Mouse (Mus musculus) spleen, postnatal 36 days (tissue): ENCODE data around the gene Ncapd2.

ENCODE experiments used
- DNase-seq, 2 experiments: peaks; one replicate each; pipeline ENCODE4 v3.0.0; 2022; ENCODE audit warnings: low spot score in 2 of 2, mixed read lengths in 1 of 2

The Ncapd2 gene

DNA sequence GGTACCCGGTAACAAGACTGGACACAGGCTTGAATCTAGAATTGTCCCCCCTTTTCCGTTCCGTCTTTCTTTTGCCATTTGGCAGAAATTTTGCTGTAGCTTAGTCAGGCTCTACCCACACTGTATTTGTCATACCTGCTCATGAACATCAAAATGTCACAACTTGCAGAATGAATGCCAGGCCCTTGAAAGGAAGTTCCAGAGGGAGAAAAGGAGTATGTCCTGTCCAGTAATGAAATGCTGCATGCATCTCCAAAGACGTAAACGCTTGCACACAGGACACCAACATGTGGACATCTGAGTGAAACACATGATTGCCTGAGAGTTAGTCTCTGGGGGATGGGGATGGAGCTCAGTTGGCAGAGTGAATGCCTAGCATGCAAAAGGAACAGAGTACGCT lies 22.2 kb upstream of the Ncapd2 start:
- DNase-seq = no peak

DNA sequence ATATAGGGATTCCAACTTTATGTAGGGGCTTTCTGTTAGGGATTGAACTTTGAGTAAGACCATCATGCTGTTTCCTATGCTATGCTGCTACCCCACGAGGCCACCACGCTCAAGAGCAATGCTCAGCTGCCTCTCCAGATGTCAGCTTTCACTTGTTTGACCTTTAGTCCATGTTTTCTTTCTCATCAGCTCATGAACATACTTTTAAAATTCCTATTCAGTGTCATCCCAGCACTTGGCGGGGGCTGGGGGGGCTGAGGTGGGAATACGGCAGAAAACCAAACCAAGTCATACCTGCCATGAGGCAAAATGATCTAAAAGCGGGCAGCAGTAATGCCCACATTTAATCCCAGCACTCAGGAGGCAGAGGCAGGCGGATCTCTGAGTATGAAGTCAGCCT lies 21.6 kb upstream of the Ncapd2 start:
- no peak for DNase-seq

DNA sequence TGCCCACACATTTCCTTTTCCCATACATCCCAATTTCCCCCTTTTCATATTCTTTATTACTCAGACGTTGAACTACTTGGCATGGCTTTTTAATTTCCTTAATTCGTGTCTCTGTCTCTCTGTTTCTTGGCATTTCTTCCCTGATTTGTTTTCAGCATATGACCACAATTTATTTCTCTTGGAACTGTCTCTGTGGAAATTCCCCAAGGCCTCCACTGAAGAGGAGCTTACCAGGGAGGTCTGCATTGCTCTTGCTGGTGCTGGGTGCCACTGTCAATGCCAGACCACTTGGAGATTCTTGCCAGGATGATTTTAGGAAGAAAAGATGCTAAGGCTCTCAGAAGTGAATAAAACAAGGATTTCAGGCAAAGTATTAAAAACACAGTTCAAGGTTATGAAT lies 21.1 kb upstream of the Ncapd2 start:
- DNase-seq = no peak

DNA sequence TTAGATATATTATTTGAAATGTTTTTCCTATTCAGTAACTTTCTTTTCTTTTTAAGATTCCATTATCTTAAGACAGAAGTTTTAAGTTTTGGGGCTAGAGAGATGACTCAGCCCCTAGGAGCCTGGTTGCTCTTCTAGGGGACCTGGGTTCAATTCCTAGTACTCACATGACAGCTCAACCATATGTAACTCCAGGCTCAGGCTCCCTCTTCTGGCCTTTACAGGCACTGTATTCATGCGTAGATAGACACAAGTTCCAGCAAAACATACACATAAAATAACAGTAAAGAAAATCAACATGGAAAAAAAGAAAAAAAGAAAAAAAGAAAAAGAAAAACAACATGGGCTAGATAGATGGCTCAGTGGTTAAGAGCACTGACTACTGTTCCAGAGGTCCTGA lies 18.9 kb upstream of the Ncapd2 start:
- DNase-seq = no peak

DNA sequence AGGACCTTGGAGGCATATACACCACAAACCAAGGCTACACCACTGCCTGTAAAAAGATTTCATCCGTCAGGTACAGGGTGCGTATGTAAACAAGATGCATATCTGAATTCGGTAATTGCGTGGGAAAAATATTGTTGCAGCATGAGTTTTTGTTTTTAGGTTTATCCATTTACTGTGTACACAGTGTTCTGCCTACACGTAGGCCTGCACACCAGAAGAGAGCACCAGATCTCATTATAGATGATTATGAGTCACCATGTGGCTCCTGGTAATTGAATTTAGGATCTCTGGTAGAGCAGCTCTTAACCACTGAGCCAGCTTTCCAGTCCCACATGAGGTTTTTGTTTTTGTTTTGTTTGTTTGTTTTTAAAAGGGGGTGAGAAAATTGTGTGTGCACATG lies 5.7 kb upstream of the Ncapd2 start:
- no peak for DNase-seq

DNA sequence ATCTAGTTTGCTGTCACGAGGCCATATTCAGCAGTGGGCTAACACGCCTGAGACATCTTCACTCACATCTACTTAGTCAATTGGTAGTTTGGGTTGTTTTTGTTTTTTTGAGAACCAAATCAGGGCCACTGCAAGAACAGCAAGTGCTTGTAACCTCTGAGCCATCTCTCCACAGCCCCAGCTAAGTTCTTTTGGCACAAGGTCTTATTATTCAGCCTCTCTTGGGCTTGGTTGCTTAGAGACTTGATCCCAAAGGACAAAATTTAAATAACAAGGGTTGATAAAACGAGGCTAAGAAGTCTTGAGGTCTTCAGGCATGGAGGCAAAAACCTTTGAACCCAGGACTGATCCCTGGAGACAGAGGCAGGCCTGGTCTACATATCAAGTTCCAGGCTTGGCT lies 4.8 kb upstream of the Ncapd2 start:
- no peak for DNase-seq

DNA sequence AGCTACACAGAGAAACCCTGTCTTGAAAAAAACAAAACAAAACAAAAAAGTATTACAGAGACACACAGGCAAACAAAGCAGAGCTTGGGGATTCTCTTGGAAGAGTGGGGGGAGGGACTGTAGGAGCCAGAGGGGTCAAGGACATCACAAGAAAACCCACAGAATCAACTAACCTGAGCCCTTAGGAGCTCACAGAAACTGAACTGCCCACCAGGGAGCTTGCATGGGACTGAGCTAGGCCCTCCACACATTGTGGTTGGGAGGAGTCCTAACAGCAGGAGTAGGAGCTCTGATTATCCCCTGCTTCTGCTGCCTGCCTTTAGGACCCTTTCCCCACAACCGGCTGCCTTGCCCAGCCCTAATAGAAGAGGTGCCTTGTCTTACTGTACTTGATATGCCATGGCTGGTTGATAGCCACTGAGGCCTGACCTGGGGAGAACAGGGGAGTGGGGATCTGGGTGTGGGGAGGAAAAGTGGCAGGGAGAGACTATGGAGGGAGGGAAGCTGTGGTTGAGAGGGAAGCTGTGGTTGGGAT lies 4.1 kb upstream of the Ncapd2 start:
- no peak for DNase-seq

DNA sequence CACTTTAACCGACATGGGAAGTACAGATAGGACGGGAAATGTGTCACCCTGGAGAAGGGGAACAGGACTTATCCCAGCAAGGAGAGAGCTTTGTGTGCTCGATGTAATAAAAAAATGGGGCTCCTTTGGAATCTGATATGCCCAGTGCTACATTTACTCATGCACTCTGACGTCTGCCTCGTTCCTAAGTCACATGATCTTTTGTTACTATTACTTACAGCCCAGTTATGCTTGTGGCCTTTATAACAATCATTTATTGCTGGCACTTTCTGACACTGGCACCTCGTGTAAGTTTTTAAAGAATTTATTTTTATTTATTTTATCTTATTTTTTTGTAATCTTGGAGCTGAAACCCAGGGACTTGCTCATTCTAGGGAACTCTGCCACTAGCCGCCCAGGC lies 1.9 kb upstream of the Ncapd2 start:
- DNase-seq = no peak

DNA sequence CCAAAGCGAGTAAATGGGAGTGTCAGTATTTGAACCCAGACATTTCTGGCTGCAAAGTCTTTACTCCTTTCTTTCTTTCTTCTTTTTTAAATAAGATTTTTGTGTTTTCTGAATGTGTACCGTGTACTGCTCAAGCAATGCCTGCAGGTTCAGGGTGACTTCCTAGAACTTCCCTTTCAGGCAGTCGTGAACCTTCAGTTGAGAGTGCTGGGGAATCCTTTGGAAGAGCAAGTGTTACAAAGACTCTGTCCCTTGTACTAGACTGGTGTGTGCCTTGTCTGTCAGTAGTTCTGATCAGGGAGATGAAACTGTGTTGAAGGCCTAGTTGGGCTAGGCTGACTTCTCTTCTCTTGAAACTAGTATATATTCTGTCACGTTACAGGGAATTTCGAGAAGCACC lies 1.3 kb upstream of the Ncapd2 start:
- no peak for DNase-seq

DNA sequence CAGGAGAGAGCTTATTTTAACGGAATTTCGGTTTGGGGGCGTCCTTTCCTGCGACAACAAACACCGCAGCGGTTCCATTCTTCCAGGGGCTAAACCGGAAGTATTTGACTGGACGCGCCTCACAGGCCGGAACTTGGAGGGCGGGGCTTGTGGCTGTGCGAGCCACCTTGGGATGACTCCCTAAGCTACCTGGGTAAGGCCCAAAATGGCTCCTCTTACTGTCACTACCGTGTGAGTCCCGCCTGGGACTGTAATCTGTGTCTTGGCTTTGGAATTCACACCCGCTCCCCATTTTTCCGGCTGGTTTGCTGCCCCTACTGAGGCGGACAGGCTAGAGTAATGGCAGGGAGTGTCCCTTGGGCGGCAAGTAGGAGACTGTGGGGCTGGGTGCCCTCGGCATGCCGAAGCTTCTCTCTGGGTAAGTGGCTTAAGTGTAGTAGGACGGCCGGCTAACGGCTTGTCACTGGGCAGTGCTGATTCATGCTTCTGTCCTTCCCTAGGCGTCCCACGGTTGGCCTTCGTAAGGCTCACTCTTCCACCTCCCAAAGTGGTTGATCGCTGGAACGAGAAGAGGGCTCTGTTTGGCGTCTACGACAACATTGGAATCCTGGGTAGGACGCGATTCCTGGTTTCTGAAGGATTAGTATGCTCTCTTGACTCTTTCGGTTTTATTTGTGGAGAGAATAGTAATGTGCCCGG lies 664 bp upstream of the Ncapd2 start:
- DNase-seq = peak; percentile 92 to 94

DNA sequence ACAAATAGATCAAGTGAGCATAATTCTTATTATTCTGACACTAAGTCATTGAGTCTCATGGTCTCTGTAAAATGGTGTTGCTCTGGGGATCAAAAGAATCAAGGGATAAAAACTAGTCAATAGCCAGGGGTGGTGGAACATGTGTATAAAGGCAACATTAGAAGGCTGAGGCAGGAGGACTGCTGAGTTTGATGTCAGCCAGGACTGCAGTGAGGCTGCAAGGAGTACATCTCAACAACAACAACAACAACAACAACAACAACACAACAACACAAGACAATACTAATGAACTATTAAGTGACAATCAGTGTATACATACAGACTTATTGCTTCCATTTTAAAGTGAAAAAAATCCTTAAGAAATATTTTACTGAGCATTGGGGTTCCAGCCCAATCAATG lies 685 bp downstream of the Ncapd2 start:
- DNase-seq = no peak

DNA sequence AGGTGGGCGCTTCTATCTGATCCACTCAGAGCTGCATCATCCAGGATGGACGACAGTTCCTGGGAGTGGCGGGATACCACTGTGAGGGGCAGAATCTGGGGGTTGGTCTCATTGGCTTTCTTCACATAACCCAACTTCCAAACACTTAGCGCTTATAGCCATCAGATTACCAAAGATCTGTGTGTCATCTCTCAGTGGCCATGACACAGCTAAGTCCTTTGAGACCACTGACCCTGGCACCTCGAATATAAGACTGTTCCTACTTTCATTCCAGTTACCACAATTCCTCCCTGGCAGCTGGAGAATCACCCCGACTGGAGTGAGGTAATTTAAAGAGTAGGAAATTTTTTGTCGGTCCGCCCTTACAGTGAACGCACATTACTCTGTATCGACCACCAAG lies 5.3 kb downstream of the Ncapd2 start:
- DNase-seq = no peak

DNA sequence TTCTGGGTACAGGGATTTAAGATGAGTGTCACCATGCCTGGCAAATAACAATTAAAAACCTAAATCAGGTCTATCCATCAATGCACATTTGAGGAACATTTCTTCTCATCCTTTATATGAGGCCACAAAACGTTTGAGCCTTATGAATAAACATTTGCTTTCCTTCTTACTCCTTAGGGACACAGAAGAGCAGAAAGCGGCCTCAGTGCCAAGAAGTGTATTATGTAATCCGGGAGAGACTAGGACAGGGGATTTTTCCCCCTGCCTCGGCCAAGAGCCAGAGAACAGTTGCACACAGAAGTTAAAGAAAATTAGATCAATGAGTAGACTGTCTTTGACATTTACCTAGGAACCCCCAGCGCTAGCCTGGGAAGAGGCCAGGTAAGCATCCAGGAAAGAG lies 9.4 kb downstream of the Ncapd2 start:
- DNase-seq = no peak

DNA sequence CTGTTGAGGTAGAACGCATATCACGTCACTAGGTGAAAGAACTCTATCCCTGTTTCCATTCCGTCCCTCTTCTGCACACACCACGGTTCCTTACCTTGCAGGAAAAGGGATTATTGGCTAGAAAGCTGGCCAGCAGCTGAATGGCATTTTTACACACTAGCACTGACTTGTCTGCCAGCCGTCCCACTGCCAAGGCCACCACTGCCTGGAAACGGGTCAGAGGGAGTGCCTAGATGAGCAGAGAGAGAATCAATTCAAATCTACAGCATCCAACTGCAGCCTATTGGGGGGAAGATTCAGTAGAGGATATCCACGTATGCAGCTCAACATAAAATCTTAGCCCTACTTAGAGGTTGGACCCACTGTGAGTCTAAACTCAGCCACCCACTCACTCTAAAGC lies 11.9 kb downstream of the Ncapd2 start:
- DNase-seq = no peak

DNA sequence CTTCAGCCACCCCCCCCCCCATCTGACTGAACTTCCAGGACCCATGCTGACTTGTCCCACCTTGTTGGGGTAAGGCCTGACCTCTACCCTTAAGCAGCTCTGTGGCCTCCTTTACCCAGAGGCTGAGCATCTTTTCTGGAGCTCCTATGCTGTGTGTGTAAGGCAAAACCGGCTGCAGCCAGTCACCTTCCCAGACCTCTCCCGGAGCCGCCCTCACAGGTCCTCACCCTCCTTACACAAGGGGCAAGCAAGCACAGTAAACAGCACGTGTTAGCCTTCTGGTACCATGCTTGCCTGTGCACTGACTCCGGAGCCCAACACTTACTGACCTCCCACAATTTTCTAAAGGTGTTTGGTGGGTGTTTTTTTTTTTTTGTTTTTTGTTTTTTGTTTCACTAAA lies 16.0 kb downstream of the Ncapd2 start:
- DNase-seq = no peak

DNA sequence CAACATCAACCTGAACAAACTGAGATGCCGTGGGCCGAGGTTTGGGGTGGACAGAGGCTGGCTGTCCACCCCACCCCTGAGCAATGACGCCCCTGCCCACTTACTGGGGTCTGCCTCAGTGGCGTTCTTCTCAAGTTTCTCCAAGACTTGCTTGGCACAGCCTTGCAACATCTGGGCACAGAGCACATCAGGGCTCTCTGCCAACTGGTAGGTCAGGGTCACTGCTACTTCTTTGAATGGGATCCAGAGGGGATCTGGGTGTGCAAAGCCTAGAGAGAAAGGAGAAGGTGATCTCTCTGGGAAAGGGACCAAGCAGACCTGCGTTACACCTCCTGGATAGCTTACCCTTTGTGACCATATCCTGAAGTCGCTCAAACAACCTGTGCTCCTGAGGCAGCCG lies 18.2 kb downstream of the Ncapd2 start:
- DNase-seq = no peak

DNA sequence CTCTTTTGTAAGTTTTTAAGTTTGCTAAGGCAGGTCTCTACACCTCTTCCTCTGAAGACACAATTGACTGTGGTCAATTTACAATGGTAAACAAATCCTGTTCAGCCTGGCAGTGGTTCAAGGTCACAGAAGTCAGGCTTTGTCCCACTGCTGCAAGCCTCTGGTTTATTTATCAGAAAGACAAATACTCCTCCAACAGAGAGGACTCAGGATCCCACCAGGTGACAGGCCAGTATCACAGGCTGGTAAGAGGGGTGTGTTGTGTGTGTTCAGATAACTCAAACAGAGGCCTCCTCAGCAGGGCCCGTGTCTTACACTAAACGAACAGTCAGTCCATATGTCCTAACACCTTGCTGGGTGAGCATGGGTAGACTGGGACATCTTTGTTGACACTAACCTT lies 19.0 kb downstream of the Ncapd2 start:
- no peak for DNase-seq

DNA sequence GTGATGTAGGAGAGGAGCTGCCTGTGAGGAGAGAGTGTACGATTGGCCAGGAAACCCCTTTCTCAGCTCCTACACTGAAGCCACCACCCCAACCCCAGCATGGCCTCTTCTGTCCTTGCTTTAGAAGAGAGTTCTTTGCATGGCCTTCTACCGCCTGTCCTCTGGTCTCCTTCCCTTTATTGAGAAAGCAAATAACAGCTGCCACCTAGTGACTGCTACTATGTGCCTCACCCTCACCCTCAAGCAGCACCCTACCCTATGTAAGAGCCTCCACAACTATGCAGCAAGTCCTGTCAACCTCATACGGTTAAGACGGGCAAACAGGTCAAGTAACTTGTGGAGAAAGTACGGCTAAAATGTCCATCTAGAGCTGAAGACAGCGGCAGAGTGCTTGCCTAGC lies 21.3 kb downstream of the Ncapd2 start:
- DNase-seq = no peak

DNA sequence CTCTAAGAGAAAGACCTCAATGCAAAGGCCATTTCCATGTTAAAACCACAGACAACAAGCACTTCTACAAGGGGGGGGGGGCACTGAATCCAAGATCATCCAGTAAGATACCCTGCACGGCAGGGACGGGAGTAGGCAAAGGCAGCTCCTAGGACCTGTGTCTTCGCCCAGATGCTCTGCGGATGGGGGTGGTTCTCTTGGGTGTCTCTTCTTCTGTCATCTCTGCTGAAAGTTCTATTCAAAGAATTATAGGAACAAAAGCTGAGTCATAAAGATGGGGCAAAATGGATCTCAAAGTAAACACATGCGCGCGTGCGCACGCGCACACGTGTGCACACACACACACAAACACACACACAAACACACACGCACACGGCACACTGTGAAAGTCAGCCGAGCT lies 23.4 kb downstream of the Ncapd2 start:
- no peak for DNase-seq

DNA sequence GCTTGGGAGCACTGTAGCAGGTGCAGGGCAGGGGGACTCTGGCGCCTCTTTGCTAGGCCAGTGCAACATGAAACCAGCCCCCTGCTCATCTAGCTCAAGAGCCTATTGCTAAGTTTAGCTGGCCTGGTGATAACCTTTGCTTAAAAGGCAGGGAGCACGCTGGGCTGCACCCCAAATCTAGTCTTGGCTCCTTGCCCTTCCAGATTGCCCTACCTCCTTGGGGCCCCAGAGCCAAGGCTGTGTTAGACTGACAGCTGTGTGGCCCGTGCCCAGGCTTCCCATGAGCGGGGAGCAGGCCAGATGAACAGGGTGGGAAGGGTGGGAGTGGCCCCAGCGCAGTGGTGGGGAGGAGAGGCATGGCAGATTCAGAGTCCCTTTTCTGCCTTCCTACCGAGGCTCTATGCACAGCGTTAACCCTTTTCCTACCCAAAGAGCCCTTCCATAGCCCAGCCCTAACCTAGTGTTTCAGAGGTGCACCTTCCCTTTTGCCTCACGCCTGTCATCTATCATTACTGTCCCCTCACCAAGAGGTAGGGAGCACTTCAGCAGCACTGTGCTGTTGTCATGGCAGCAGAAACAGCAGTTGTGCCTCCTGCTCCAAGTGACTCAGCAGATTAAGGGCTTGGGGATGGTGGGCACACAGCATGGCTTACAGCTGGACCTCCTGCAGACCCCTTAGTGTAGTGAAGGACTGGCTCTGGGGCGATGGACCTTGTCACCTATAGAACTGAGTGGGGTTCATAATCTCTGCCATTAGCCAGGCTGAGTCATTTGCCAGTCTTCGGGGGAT lies 24.4 kb downstream of the Ncapd2 start:
- DNase-seq = no peak

DNA sequence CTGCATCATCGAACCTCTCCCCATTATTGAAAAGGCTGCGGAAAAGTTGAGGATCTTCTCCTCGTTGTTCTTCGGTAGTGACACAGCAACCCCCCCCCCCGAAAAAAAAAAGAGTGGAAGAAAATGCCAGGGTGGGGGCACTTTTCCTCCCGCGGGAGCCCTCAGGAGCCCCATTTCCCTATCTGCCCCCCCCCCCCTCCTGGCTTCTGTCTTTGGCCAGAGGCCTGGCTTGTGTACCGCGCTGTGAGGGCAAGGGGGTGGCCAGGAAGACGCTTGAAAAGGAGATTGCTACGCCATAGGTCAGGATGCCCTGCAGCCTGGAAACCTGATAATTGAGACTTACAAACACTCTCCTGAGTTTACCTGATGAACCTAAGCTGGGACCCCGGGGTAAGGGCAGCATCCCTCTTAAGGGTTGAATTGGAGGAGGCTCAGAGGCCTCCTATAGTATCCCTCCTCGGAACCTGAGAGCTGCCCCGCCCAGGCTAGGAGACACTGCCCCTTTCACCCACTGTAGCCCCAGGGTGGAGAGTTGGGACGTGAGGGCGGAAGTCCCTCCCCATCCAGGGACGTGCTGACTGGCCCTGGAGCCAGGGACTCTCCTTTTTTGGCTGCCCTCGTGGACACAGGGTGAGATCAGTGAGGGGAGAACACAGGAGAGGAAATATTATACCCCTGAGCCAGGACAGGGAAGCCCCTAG lies 25.3 kb downstream of the Ncapd2 start, which contains the start of gene Gapdh:
TSS of gene Gapdh (minus strand) at position 417 of the 701 bp plus-strand sequence.
- peak in 1 of 2 experiments; percentile 39 for DNase-seq

DNA sequence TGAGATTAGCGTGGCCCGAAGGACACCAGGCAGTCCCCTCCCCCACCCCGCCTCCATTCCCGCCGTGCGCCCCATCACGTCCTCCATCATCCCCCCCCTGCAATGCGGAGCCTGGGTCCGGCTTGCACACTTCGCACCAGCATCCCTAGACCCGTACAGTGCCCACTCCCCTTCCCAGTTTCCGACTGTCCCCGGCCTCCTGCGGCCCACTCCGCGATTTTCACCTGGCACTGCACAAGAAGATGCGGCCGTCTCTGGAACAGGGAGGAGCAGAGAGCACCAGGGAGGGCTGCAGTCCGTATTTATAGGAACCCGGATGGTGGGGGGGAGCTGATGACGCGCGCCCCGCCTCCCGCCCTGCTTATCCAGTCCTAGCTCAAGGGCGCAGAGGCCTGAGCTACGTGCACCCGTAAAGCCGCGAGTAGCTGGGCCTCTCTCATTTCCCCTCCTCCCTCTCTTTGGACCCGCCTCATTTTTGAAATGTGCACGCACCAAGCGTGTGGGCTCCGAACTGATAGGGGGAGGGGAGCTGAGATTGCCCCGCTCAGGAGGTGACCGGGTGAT lies 26.1 kb downstream of the Ncapd2 start:
- peak; percentile 96 to 97 for DNase-seq
